Mouse (Mus musculus) cerebellum, adult 9-11 months (tissue): ENCODE measurements around the gene Gcm1.
A peak's percentile ranks its signal among the peaks of the same experiment; 100 is the strongest.

Source experiments
- DNase-seq: peaks from one replicate; pipeline ENCODE4 v3.0.0; 2022

The Gcm1 gene

GRCm38 (mm10) chr9:78051677-78052076 lies at the start of gene Gcm1:
Gene Gcm1, plus strand, starts transcription at chr9:78051924.
- no peak for DNase-seq

DNA sequence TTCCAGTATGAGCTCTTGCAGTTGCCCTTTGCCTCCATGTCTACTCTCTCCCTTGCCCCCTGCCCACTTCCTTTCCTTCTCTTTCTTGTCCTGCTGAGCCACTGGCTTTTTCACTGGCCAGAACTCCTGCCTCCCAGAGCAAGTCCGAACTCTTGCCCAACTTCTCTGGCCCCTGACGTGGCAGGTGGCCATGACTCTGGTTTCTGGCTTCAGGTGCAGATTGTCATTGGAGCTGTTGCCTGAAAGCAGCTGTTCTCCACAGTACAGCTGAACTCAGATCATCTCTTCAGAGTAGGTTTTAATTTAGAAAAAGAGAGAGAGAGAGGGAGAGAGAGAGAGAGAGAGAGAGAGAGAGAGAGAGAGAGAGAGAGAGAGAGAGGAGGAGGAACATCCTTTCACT lies 48.4 kb upstream of the Gcm1 start:
- no peak for DNase-seq

- no peak for DNase-seq
These were observed 46.2 kb upstream of the Gcm1 start for GRCm38 (mm10) chr9:78005481-78005880.

GRCm38 (mm10) chr9:78006209-78007001 lies 45.3 kb upstream of the Gcm1 start:
- peak; percentile 74 for DNase-seq

DNA sequence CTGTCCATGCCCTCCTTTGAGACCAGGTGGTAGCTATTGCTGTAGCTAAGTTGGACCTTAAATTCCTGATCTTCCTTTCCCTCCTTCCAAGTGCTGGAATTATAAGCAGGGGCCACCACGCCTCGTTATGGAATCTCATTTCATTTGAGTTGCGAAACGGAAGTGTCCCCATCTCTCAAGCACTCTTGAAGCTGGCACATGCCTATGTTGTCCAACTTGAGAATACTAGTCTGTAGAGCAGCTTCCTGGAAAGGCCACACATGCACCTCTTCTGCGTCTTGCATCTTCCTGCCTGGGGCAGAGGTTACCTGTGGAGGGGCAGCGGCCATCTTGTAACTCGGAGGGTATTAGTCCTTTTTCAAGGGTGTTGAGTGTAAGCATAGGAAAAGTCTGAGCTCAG lies 42.3 kb upstream of the Gcm1 start:
- DNase-seq = no peak

DNA sequence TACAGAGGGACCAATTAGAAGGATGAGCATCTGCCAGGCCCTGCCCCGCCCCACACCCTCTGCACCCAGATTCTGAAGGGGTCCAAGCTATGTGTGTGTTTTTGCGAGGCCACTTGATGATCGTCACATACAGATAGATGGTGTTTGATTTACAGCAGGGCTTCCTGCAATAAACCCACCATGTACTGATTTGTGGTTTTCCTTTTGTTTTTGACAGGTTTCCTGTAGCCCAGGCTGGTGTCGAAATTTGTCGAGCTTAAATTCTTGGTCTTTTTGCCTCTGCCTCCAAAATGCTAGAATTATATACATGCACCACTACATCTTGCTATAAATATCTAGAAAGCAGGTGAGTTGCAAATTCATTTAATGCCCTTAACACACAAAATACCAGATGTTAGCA lies 41.5 kb upstream of the Gcm1 start:
- DNase-seq = no peak

- no peak for DNase-seq
These were observed 41.0 kb upstream of the Gcm1 start for GRCm38 (mm10) chr9:78010707-78011106.

- DNase-seq = no peak
These were observed 39.7 kb upstream of the Gcm1 start for GRCm38 (mm10) chr9:78012066-78012465.

DNA sequence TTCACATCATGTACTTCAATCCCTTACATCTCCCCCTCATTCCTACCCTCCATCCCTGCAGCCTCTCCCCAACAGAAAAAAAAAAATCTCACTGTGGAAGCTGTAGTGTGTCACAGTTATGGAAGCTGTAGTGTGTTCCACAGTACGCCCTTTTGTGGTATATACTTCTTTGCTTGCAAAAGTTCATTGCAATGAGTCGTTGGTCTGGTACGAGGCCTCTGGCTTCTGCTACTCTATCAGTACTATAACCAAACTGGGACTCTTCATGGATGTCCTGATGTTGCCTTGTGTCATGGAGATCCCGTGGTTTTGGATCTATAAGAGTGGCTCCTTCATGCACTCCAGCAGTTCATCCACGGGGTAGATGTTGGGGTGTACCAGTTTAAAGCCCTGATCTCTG lies 39.0 kb upstream of the Gcm1 start:
- DNase-seq = no peak

- DNase-seq = no peak
These were observed 37.9 kb upstream of the Gcm1 start for GRCm38 (mm10) chr9:78013813-78014212.

DNA sequence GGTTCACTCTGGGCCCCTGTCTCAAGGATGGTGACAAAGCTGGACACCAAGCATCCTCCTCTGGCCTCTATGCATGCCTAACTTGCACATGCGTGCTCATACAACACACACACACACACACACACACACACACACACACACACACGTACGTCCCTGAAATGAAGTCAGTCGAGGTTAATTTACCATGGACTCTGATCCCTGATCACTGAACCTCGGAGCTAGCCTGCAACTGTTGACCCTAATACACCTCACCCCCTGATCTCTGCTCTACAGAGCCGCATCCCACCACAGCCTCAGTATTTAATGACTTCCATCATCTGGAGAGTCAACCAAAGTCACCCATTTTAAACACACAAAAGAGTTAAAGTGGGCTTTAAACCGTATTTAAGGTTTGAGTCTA lies 35.9 kb upstream of the Gcm1 start:
- no peak for DNase-seq

GRCm38 (mm10) chr9:78016288-78016687 lies 35.4 kb upstream of the Gcm1 start:
- DNase-seq = no peak

GRCm38 (mm10) chr9:78021256-78021655 lies 30.5 kb upstream of the Gcm1 start:
- no peak for DNase-seq

GRCm38 (mm10) chr9:78022187-78022945 lies 29.4 kb upstream of the Gcm1 start:
- peak; percentile 15 for DNase-seq

GRCm38 (mm10) chr9:78024823-78025222 lies 26.9 kb upstream of the Gcm1 start:
- peak; percentile 22 for DNase-seq

- no peak for DNase-seq
These were observed 24.6 kb upstream of the Gcm1 start for GRCm38 (mm10) chr9:78027099-78027498.

GRCm38 (mm10) chr9:78030835-78031456 lies 20.8 kb upstream of the Gcm1 start:
- DNase-seq = no peak

- no peak for DNase-seq
These were observed 18.8 kb upstream of the Gcm1 start for GRCm38 (mm10) chr9:78032930-78033329.

GRCm38 (mm10) chr9:78035296-78035695 lies 16.4 kb upstream of the Gcm1 start:
- DNase-seq = no peak

DNA sequence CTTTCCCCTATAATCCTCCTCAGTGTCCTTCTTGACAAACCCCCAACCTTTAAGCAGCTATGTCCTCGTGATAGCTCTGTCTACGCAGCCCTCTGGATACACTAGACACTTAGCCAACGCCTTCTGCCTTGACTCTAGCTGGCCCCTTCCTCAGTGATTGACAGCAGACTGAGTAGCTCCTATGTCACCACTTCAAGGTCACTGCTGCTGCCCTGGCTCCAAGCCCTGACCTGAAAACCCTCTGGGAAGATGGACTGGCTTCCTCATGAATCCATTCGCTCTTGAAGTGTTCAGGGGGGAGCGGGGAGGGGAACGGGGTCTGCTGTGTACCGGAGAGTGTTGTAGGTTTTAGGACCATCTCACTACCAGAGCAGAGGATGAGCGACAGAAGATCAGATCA lies 15.9 kb upstream of the Gcm1 start:
- DNase-seq = no peak

- peak; percentile 47 for DNase-seq
These were observed 12.8 kb upstream of the Gcm1 start for GRCm38 (mm10) chr9:78038755-78039489.

GRCm38 (mm10) chr9:78045171-78045570 lies 6.6 kb upstream of the Gcm1 start:
- no peak for DNase-seq

DNA sequence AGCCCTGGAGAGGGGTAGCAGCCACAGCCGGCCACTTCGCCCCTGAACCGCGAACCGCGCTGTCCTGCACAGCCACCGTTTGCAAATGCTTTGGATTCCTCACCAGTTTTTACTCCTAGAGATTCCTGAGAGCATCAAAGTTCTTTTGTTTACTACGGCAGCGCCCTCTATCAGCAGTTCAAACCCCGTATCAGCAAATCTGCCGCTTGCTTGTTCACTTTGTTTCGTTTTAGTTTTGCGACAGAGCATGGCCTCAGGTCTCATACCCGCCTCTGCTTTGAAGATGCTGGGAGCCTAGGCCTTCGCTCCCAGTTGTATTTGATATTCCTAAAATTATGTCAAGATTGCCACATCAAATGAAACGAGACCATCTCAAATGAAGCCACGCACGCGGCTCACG lies 5.0 kb upstream of the Gcm1 start:
- DNase-seq = no peak
